Mouse (Mus musculus) heart, embryonic 16.5 days (tissue): ENCODE results near the gene Gm20517. TPM values are rescaled to one million over a fixed set of nuclear protein-coding genes. Genes with fewer than 3 reads are reported as not detected.
A peak's percentile ranks its signal among the peaks of the same experiment; 100 is the strongest.

Source experiments
- ATAC-seq: fragments of 200-750 bp; cut with Nextera tagmentation; replicated peaks from 2 replicates; pipeline ENCODE4 v1.8.0; 2017; ENCODE audit warnings: moderate number of reproducible peaks; ENCODE audit not compliant: insufficient read depth, low FRiP score; ENCODE audit errors: extremely low read depth
- H3K27ac ChIP-seq: fragments of 300-500 bp; sonication (generic); 2 replicates; pipeline ENCODE4 v1.5.1; 2014; ENCODE audit warnings: mild to moderate bottlenecking, low read length, control low read depth, moderate library complexity
- H3K27me3 ChIP-seq: fragments of 300-500 bp; sonication (generic); 2 replicates; pipeline ENCODE4 v1.6.1; 2014; ENCODE audit warnings: low read length, mixed read lengths; ENCODE audit not compliant: control insufficient read depth, insufficient read depth
- H3K36me3 ChIP-seq: fragments of 300-500 bp; sonication (generic); 2 replicates; pipeline ENCODE4 v1.6.1; 2014; ENCODE audit not compliant: control insufficient read depth, insufficient read depth
- H3K4me1 ChIP-seq: fragments of 300-500 bp; sonication (generic); 2 replicates; pipeline ENCODE4 v1.6.1; 2014; ENCODE audit warnings: low read length, mixed read lengths; ENCODE audit not compliant: control insufficient read depth, insufficient read depth
- H3K4me2 ChIP-seq: fragments of 300-500 bp; sonication (generic); 2 replicates; pipeline ENCODE4 v1.6.1; 2014; ENCODE audit warnings: low read depth, mild to moderate bottlenecking, control low read depth, low read length
- H3K4me3 ChIP-seq: fragments of 300-500 bp; sonication (generic); 2 replicates; pipeline ENCODE4 v1.5.1; 2014; ENCODE audit warnings: mild to moderate bottlenecking, control low read depth, low read length
- H3K9ac ChIP-seq: fragments of 300-500 bp; sonication (generic); 2 replicates; pipeline ENCODE4 v1.6.1; 2014; ENCODE audit warnings: low read length, control low read depth
- H3K9me3 ChIP-seq: fragments of 300-500 bp; sonication (generic); replicated peaks from 2 replicates; pipeline ENCODE4 v1.6.1; 2016; ENCODE audit warnings: low read length; ENCODE audit not compliant: control insufficient read depth
- WGBS: fragments of 180-500 bp; shearing (Covaris S2); extraction: QIAGEN DNeasy Blood & Tissue Kit; methylation state at CpG from one replicate; pipeline ENCODE4 v1.1.7; 2014; 5-methylcytosine and 5-hydroxymethylcytosine counted together
- polyA plus RNA-seq: library from polyadenylated mRNA; unstranded; fragments of >200 nt; fragmentation: Nextera tagmentation; extraction: Ambion mirVana; gene quantifications from 2 replicates; pipeline ENCODE4 v1.2.1, GENCODE M21; 2015

Gm20517 gene
- polyA plus RNA-seq, 1 experiment from 2014 or later, result 1.0 TPM

GRCm38 (mm10) chr17:47691650-47692049 is 80.3 kb downstream of the Gm20517 start:
- WGBS, result 88% methylated on average over 3 of the region's 3 CpGs
- Histone ChIP-seq H3K27me3 (peaks cover 3% of the 10 kb centered on the region; the same call in 1 of the 2 replicates), H3K27ac (no peak overlapping the region), H3K4me2 (no peak overlapping the region), H3K4me1 (peaks cover 16% of the 10 kb centered on the region), H3K4me3 (no peak overlapping the region), H3K36me3 (no peaks in the 10 kb centered on the region), H3K9ac (no peak overlapping the region), H3K9me3 (no peaks in the 10 kb centered on the region)
- ATAC-seq, result no peak

DNA sequence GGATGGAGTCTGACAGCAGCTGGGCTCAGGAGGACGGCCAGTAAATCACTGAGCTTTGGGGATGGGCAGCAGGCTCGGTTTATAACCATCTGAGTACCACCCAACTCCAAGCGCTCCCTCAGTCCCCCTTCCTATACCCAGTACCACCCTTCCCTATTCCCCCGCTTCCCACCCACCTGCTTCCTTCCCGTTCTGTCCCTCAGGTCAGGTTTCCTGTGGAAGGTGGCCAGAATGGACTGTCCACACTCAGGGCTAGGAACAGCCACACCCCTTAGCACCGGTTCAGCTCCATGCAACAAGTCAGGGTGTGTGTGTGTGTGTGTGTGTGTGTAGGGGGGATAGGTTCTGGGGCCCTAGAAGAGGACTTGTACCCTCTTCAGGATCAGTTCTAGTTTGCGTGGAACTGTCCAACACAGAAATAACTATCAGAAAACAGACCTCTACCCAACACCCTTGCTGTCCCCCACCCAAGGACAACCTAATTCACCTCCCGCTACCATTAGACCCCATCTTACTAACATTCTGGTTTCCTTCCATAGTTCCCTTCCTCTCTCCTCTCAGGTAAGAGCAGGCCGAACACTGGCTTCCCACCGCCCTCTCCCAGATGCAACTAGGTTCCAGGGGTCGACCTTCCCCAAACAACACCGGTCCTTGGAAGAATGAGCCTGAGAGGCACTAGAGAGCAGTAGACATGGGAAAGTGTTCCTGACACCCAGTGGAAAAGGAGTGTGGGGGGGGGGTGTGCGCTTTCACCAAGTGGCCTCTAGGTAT is 82.5 kb downstream of the Gm20517 start:
- Histone ChIP-seq H3K27ac (no peak overlapping the region), H3K36me3 (no peaks in the 10 kb centered on the region), H3K4me1 (peaks cover 9% of the 10 kb centered on the region), H3K4me2 (peak overlapping the region; percentile 95), H3K27me3 (peaks cover 3% of the 10 kb centered on the region; the same call in 1 of the 2 replicates), H3K4me3 (peak overlapping the region; percentile 78), H3K9me3 (no peaks in the 10 kb centered on the region), H3K9ac (peak overlapping the region; percentile 87)
- WGBS, result 39% methylated on average over 13 of the region's 13 CpGs
- peak; percentile 2; the same call in 1 of the 2 replicates for ATAC-seq

DNA sequence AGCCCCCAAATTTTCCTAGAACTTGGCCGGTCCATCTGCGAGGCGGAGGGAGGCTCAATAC is 82.9 kb downstream of the Gm20517 start, which contains the start of gene Gm21981:
TSS of gene Gm21981 (minus strand) at position 14 of the 61 bp plus-strand sequence.
- H3K27me3 ChIP-seq, result peaks cover 3% of the 10 kb centered on the region; the same call in 1 of the 2 replicates
- H3K27ac ChIP-seq, result peak within 1 kb of the TSS; percentile 68
- 0% methylated on average over 3 of the region's 3 CpGs for WGBS
- no peaks in the 10 kb centered on the region for H3K9me3 ChIP-seq
- no peaks in the 10 kb centered on the region for H3K36me3 ChIP-seq
- H3K4me2 ChIP-seq, result peak within 1 kb of the TSS; percentile 95
- no peak for ATAC-seq
- peaks cover 7% of the 10 kb centered on the region for H3K4me1 ChIP-seq
- H3K4me3 ChIP-seq, result peak within 1 kb of the TSS; percentile 78
- peak within 1 kb of the TSS; percentile 87 for H3K9ac ChIP-seq

GRCm38 (mm10) chr17:47694503-47695336 is 83.3 kb downstream of the Gm20517 start, which contains the start of gene Prickle4:
Gene Prickle4, minus strand, starts transcription at chr17:47694736.
- peak within 1 kb of the TSS; percentile 68 for H3K27ac ChIP-seq
- peak; percentile 96 for ATAC-seq
- H3K27me3 ChIP-seq, result peaks cover 3% of the 10 kb centered on the region; the same call in 1 of the 2 replicates
- WGBS, result under 1% methylated on average over 57 of the region's 82 CpGs
- H3K9ac ChIP-seq, result peak within 1 kb of the TSS; percentile 87
- H3K4me1 ChIP-seq, result peaks cover 3% of the 10 kb centered on the region
- H3K36me3 ChIP-seq, result no peaks in the 10 kb centered on the region
- peak within 1 kb of the TSS; percentile 95 for H3K4me2 ChIP-seq
- H3K4me3 ChIP-seq, result peak within 1 kb of the TSS; percentile 78
- no peaks in the 10 kb centered on the region for H3K9me3 ChIP-seq

DNA sequence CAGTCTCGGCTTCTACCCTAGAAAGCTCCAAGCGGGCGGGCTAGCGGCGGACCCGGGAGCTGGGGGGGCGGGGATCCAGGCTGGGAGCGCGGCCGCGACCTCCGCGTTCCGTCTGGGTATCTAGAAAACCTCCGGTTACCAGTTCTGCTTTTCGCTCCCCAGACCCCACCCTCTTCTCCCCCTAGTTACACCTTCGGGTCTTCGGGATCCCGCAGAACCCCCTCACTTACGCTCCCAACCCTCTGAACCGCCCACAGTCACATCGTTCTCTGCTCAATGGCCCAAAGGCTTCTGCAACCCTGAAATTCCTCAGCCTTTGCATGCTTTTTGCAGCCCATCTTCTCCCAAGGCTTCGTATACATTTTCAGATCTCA is 83.9 kb downstream of the Gm20517 start:
- Histone ChIP-seq H3K27ac (peak overlapping the region; percentile 54; the same call in 1 of the 2 replicates), H3K36me3 (no peaks in the 10 kb centered on the region), H3K4me1 (peaks cover 3% of the 10 kb centered on the region; the same call in 1 of the 2 replicates), H3K9me3 (no peaks in the 10 kb centered on the region), H3K4me2 (peak overlapping the region; percentile 95), H3K4me3 (peak overlapping the region; percentile 78), H3K27me3 (peaks cover 3% of the 10 kb centered on the region; the same call in 1 of the 2 replicates), H3K9ac (peak overlapping the region; percentile 87)
- no peak for ATAC-seq
- WGBS, result 2% methylated on average over 9 of the region's 23 CpGs

DNA sequence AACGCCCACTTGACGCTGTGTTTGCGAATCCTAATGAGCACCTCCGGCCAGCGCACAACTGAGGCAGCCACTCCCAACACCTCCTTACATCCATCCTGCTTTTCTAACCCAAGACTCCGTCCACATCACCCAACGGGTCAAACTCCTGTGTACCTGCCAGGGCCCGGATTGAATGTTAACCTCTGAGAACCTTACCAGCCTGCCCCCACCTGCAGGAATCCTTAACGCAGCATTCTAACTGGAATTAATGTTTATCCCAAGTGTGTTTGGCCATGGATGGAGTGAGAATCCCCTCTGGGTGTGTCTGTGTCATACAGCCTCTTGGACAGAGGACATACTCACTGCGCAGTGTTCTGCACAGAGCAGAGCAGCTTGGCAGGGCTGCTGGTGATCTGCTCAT is 86.8 kb downstream of the Gm20517 start:
- Histone ChIP-seq H3K27me3 (peaks cover 4% of the 10 kb centered on the region), H3K4me3 (no peak overlapping the region), H3K9ac (no peak overlapping the region), H3K27ac (no peak overlapping the region), H3K36me3 (peaks cover 4% of the 10 kb centered on the region; the same call in 1 of the 2 replicates), H3K4me1 (peaks cover 3% of the 10 kb centered on the region; the same call in 1 of the 2 replicates), H3K9me3 (no peaks in the 10 kb centered on the region), H3K4me2 (no peak overlapping the region)
- ATAC-seq, result no peak
- 88% methylated on average over 10 of the region's 10 CpGs for WGBS

DNA sequence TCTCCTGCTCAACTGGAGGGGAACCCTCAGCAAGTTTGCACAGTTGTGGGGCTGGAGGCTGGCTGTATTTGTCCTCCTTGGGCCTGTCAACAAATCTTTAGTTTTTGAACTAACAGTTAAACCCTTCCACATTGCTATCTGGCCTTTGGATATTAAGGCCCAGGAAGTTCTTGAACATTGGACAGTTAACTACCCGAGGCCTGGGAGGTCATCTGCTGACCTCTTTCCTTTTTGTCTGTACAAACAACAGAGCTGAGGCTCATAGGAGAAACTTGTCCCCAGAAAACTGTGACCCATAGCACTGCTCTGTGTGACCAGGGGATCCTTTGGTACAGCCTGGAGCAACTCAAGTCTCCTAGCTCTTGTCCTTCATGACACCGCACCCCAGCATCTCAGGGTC is 87.7 kb downstream of the Gm20517 start:
- Histone ChIP-seq H3K4me2 (no peak overlapping the region), H3K9ac (no peak overlapping the region), H3K36me3 (peaks cover 6% of the 10 kb centered on the region; the same call in 1 of the 2 replicates), H3K4me3 (no peak overlapping the region), H3K4me1 (peaks cover 2% of the 10 kb centered on the region; the same call in 1 of the 2 replicates), H3K9me3 (no peaks in the 10 kb centered on the region), H3K27ac (no peak overlapping the region), H3K27me3 (peaks cover 6% of the 10 kb centered on the region)
- 81% methylated on average over 2 of the region's 2 CpGs for WGBS
- ATAC-seq, result no peak

DNA sequence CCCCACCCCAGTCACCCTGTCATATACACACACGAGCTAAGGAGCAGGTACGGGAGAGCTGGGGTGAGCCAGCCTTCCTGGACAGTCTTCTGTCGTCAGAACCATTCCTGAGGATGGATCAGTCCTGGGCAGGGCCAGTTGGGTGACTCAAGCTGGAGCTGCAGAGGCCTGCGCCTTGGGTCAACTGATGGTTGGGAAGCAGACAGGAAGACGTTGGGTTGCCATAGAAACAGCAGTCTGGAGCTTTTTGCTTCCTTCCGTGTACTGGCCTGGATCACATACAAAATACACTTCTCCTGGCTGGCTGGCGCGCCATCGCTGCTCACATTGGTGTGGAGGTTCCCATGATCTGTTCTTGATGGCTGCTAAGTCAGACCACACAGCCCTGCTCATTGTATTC is 90.4 kb downstream of the Gm20517 start:
- Histone ChIP-seq H3K9me3 (no peaks in the 10 kb centered on the region), H3K36me3 (peaks cover 6% of the 10 kb centered on the region; the same call in 1 of the 2 replicates), H3K4me3 (no peak overlapping the region), H3K4me1 (no peaks in the 10 kb centered on the region), H3K4me2 (no peak overlapping the region), H3K9ac (no peak overlapping the region), H3K27me3 (peaks cover 3% of the 10 kb centered on the region), H3K27ac (no peak overlapping the region)
- 71% methylated on average over 9 of the region's 9 CpGs for WGBS
- no peak for ATAC-seq
